Mouse (Mus musculus) midbrain, postnatal 0 days (tissue): Measurements from ENCODE around the gene Nacc2. TPM values are rescaled to one million over a fixed set of nuclear protein-coding genes. Genes with fewer than 3 reads are reported as not detected.

Experiments used
- ATAC-seq: fragments of 200-750 bp; cut with Nextera tagmentation; 2 replicates; pipeline ENCODE4 v1.8.0; 2017; ENCODE audit warnings: moderate number of reproducible peaks, mild to moderate bottlenecking, moderate TSS enrichment, moderate library complexity; ENCODE audit not compliant: low FRiP score
- DNase-seq: peaks from one replicate; pipeline ENCODE4 v3.0.0-alpha.2; 2015; ENCODE audit warnings: low spot score
- H3K27ac ChIP-seq: fragments of 300-500 bp; sonication (generic); 2 replicates; pipeline ENCODE4 v1.5.1; 2014; ENCODE audit warnings: low read depth, mild to moderate bottlenecking, low read length, mixed read lengths
- H3K27me3 ChIP-seq: fragments of 300-500 bp; sonication (generic); 2 replicates; pipeline ENCODE4 v1.6.1; 2014; ENCODE audit warnings: low read length, control low read depth, mixed read lengths; ENCODE audit not compliant: insufficient read depth
- H3K36me3 ChIP-seq: fragments of 300-500 bp; sonication (generic); 2 replicates; pipeline ENCODE4 v1.6.1; 2014; ENCODE audit warnings: low read length, control low read depth, mixed read lengths; ENCODE audit not compliant: insufficient read depth
- H3K4me1 ChIP-seq: fragments of 300-500 bp; sonication (generic); 2 replicates; pipeline ENCODE4 v1.6.1; 2014; ENCODE audit warnings: mild to moderate bottlenecking, control low read depth, antibody characterized with exemption, low read length, mixed read lengths; ENCODE audit not compliant: insufficient read depth
- H3K4me2 ChIP-seq: fragments of 300-500 bp; sonication (generic); 2 replicates; pipeline ENCODE4 v1.6.1; 2014; ENCODE audit warnings: low read depth, mild to moderate bottlenecking, low read length, mixed read lengths; ENCODE audit not compliant: poor library complexity, severe bottlenecking
- H3K4me3 ChIP-seq: fragments of 300-500 bp; sonication (generic); 2 replicates; pipeline ENCODE4 v1.5.1; 2014; ENCODE audit warnings: low read depth, mild to moderate bottlenecking, low read length, moderate library complexity
- H3K9ac ChIP-seq: fragments of 300-500 bp; sonication (generic); replicated peaks from 2 replicates; pipeline ENCODE4 v1.6.1; 2014; ENCODE audit warnings: mild to moderate bottlenecking, low read length, moderate library complexity, mixed read lengths; ENCODE audit not compliant: poor library complexity, severe bottlenecking
- H3K9me3 ChIP-seq: fragments of 300-500 bp; sonication (generic); 2 replicates; pipeline ENCODE4 v1.6.1; 2016; ENCODE audit warnings: low read length, control low read depth
- CTCF ChIP-seq: IDR thresholded peaks from 2 replicates; pipeline ENCODE4 v1.5.1; 2016; ENCODE audit warnings: antibody characterized with exemption, mild to moderate bottlenecking
- WGBS: fragments of 180-500 bp; shearing (Covaris S2); extraction: QIAGEN DNeasy Blood & Tissue Kit; methylation state at CpG from one replicate; pipeline ENCODE4 v1.1.7; 2014; 5-methylcytosine and 5-hydroxymethylcytosine counted together
- polyA plus RNA-seq: library from polyadenylated mRNA; unstranded; fragments of >200 nt; fragmentation: Nextera tagmentation; extraction: Ambion mirVana; gene quantifications from 2 replicates; pipeline ENCODE4 v1.2.1, GENCODE M21; 2015
- total RNA-seq: library from RNA; depleted of rRNA; stranded (reverse); fragments of >200 nt; gene quantifications from 2 replicates; pipeline ENCODE4 v1.2.3, GENCODE M21; 2014

Nacc2 gene
- total and polyA plus RNA-seq, 2 experiments from 2014 or later: 21.4 to 40.7 TPM

- no peaks in the 10 kb centered on the region for H3K36me3 ChIP-seq
- peak; percentile 52 for TF ChIP-seq CTCF
- peak overlapping the region; percentile 74 for H3K27ac ChIP-seq
- H3K9me3 ChIP-seq: no peaks in the 10 kb centered on the region
- 32% methylated on average over 10 of the region's 10 CpGs for WGBS
- no peaks in the 10 kb centered on the region for H3K27me3 ChIP-seq
- DNase-seq: peak; percentile 71
- H3K4me1 ChIP-seq: peaks cover 8% of the 10 kb centered on the region
- peak; percentile 71; the same call in 1 of the 2 replicates for ATAC-seq
- H3K4me3 ChIP-seq: no peak overlapping the region
- H3K9ac ChIP-seq: no peak overlapping the region
- no peak overlapping the region for H3K4me2 ChIP-seq
Observed at GRCm38 (mm10) chr2:26156191-26156977, 33.4 kb upstream of the Nacc2 start.

- 77% methylated on average over 3 of the region's 3 CpGs for WGBS
- Histone ChIP-seq H3K36me3 (no peaks in the 10 kb centered on the region), H3K27me3 (no peaks in the 10 kb centered on the region), H3K4me1 (peaks cover 8% of the 10 kb centered on the region), H3K4me2 (no peak overlapping the region), H3K9ac (no peak overlapping the region), H3K9me3 (no peaks in the 10 kb centered on the region), H3K4me3 (no peak overlapping the region), H3K27ac (peak overlapping the region; percentile 74)
- TF ChIP-seq CTCF: no peak
- no peak for ATAC-seq
- no peak for DNase-seq
Observed at GRCm38 (mm10) chr2:26155737-26156136, 32.7 kb upstream of the Nacc2 start.

GRCm38 (mm10) chr2:26154586-26154985 is 31.6 kb upstream of the Nacc2 start:
- WGBS: 69% methylated on average over 5 of the region's 5 CpGs
- Histone ChIP-seq H3K4me3 (no peak overlapping the region), H3K4me1 (peaks cover 8% of the 10 kb centered on the region), H3K27me3 (no peaks in the 10 kb centered on the region), H3K36me3 (no peaks in the 10 kb centered on the region), H3K9ac (no peak overlapping the region), H3K4me2 (no peak overlapping the region), H3K9me3 (no peaks in the 10 kb centered on the region), H3K27ac (no peak overlapping the region)
- no peak for TF ChIP-seq CTCF
- DNase-seq (no peak), ATAC-seq (0 out of 2 replicates have a peak, but pooled peaks have one; percentile 1)

DNA sequence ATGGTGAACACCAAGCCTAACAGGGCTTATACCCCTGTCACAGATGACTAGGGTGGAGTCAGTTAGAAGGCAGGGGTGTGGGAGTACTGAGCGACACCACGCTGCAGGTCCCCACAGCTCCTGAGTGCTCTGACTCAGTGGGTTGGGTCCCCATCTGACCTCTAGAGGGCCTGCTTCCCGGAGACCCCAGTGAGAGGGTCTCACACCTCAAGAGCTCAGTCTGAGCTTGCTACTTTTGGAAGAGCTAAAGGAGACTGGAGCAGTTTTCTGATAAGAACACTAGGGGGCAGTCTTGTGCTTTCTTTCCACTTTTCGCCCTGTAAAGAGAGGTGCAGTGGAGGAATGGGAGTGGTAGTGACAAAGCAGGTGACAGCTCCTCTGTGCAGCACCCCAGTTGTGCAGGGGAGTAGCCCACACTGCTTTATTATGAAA is 30.9 kb upstream of the Nacc2 start:
- H3K4me2 ChIP-seq: no peak overlapping the region
- peaks cover 8% of the 10 kb centered on the region for H3K4me1 ChIP-seq
- H3K9ac ChIP-seq: no peak overlapping the region
- H3K36me3 ChIP-seq: no peaks in the 10 kb centered on the region
- WGBS: 9% methylated on average over 4 of the region's 4 CpGs
- H3K9me3 ChIP-seq: no peaks in the 10 kb centered on the region
- TF ChIP-seq CTCF: peak; percentile 90
- ATAC-seq: peak; percentile 81
- no peak overlapping the region for H3K4me3 ChIP-seq
- peak; percentile 85 for DNase-seq
- no peaks in the 10 kb centered on the region for H3K27me3 ChIP-seq
- H3K27ac ChIP-seq: no peak overlapping the region

DNA sequence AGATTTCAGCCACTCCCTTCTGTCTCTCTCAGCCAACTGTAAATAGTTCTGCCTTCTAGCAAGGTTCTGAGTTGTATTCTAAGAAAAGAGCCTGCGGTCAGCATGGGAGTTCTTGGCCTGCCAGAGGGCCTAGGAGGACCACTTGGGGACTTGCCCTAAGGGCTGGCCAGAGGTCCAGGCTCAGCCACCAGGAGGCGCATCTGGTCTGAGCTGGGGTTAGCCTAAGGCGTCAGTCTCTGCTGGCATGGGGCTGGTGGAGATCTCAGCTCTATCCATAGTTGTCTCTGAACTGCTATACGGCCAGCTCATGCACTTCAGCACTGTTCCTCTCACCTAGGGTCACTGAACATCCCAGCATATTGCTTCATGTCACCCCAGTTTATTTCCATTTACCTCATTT is 30.3 kb upstream of the Nacc2 start:
- no peaks in the 10 kb centered on the region for H3K36me3 ChIP-seq
- ATAC-seq: no peak
- H3K4me1 ChIP-seq: peaks cover 8% of the 10 kb centered on the region
- TF ChIP-seq CTCF: peak; percentile 59
- no peak overlapping the region for H3K27ac ChIP-seq
- 32% methylated on average over 4 of the region's 4 CpGs for WGBS
- no peak for DNase-seq
- H3K9ac ChIP-seq: no peak overlapping the region
- H3K27me3 ChIP-seq: no peaks in the 10 kb centered on the region
- H3K4me3 ChIP-seq: no peak overlapping the region
- H3K4me2 ChIP-seq: no peak overlapping the region
- no peaks in the 10 kb centered on the region for H3K9me3 ChIP-seq

GRCm38 (mm10) chr2:26147706-26148370 is 24.8 kb upstream of the Nacc2 start:
- Histone ChIP-seq H3K9me3 (no peaks in the 10 kb centered on the region), H3K36me3 (no peaks in the 10 kb centered on the region), H3K4me3 (no peak overlapping the region), H3K27ac (no peak overlapping the region), H3K4me2 (no peak overlapping the region), H3K9ac (no peak overlapping the region), H3K4me1 (no peaks in the 10 kb centered on the region), H3K27me3 (no peaks in the 10 kb centered on the region)
- ATAC-seq (no peak), DNase-seq (peak; percentile 49)
- WGBS: 61% methylated on average over 7 of the region's 7 CpGs
- TF ChIP-seq CTCF: no peak
